In the genomic region with DNA sequence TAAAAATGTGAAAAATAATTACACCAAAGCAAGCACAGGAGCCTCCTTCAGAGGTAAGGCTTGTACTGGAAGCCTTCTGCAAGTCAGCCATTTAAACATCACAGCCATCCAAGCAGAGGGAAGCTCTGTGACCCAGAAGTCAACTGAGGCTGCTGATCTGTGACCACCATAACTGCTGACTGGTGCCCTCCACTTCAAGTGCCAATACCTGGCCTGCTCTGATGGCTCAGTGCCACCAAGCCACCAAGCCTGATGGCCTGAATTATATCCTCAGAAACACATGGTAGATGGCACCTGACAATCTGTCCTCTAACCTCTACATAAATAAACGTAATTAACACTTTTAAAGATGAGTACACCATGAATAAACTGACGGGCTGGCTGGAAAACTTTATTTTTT, we compare ENCODE assay signal across 28 mouse cellular contexts. TPM values are rescaled to one million over a fixed set of nuclear protein-coding genes. Genes with fewer than 3 reads are reported as not detected.
A peak's percentile ranks its signal among the peaks of the same experiment; 100 is the strongest.
DNase-seq lines count a peak whose midpoint lies in the region; ATAC-seq and TF ChIP-seq lines count a peak whose summit lies in the region.
"Had no signal": no experiment of that assay in that cellular context is flagged by ENCODE, and none has a peak within 500 bp of the region (broad histone marks: within the 10 kb centered on the region; RNA-seq: fewer than 3 reads in every experiment).

No protein-coding gene starts in this region.

- H3K27me3 ChIP-seq in heart, embryonic 13.5 days (replicated peaks) = no peaks in the 10 kb centered on the region
- no peaks in the 10 kb centered on the region for H3K27me3 ChIP-seq in heart, embryonic 11.5 days (ENCODE audit: control insufficient read depth, insufficient read depth, low read length)
- H3K27me3 ChIP-seq in kidney, embryonic 16.5 days (ENCODE audit: insufficient read depth, low read length) = no peaks in the 10 kb centered on the region
- H3K27me3 ChIP-seq in cerebellum, adult 2 months (ENCODE audit: control insufficient read depth, insufficient read depth, low read length) = no peaks in the 10 kb centered on the region
- H3K27me3 ChIP-seq: CH12.LX; embryonic facial prominence, embryonic 13.5 days; forebrain, embryonic 12.5 days; intestine, embryonic 15.5 days; midbrain, embryonic 12.5 days; neural tube, embryonic 15.5 days had no signal

- H3K4me2 ChIP-seq in heart, embryonic 13.5 days = no peak overlapping the region
- no peak overlapping the region for H3K4me2 ChIP-seq in heart, embryonic 11.5 days
- H3K4me2 ChIP-seq in kidney, embryonic 16.5 days (replicated peaks; ENCODE audit: low read depth, low read length) = no peak overlapping the region
- H3K4me2 ChIP-seq: embryonic facial prominence, embryonic 13.5 days; forebrain, embryonic 12.5 days; intestine, embryonic 15.5 days; midbrain, embryonic 12.5 days; neural tube, embryonic 15.5 days had no signal

- no peak overlapping the region for H3K27ac ChIP-seq in heart, embryonic 13.5 days (replicated peaks)
- no peak overlapping the region for H3K27ac ChIP-seq in heart, embryonic 11.5 days (ENCODE audit: low read depth, low read length)
- H3K27ac ChIP-seq in kidney, embryonic 16.5 days (ENCODE audit: low read length) = no peak overlapping the region
- no peak overlapping the region for H3K27ac ChIP-seq in cerebellum, adult 2 months (ENCODE audit: insufficient read depth, low read length)
- H3K27ac ChIP-seq: embryonic facial prominence, embryonic 13.5 days; forebrain, embryonic 12.5 days; hindbrain, embryonic 10.5 days; intestine, embryonic 15.5 days; midbrain, embryonic 12.5 days; neural tube, embryonic 15.5 days; stomach, postnatal 0 days had no signal

- no peak for TF ChIP-seq CTCF in cerebellum, adult 2 months (IDR thresholded peaks at IDR 0.05; ENCODE audit: borderline replicate concordance, insufficient read depth, low read depth, low read length)

- 87% methylated on average over 2 of the region's 2 CpGs for whole genome bisulfite sequencing in heart, embryonic 13.5 days
- 91% methylated on average over 2 of the region's 2 CpGs for whole genome bisulfite sequencing in heart, embryonic 11.5 days (ENCODE audit: insufficient replicate concordance)
- 66% methylated on average over 2 of the region's 2 CpGs for WGBS in kidney, embryonic 16.5 days
- 13% methylated on average over 2 of the region's 2 CpGs for WGBS in cerebellum, adult 2 months

- TF ChIP-seq POLR2A in cerebellum, adult 2 months (IDR thresholded peaks at IDR 0.05; ENCODE audit: borderline replicate concordance, insufficient read depth, low read length) = no peak

- H3K36me3 ChIP-seq in heart, embryonic 13.5 days = no peaks in the 10 kb centered on the region
- no peaks in the 10 kb centered on the region for H3K36me3 ChIP-seq in heart, embryonic 11.5 days (ENCODE audit: control insufficient read depth, insufficient read depth, low read length)
- no peaks in the 10 kb centered on the region for H3K36me3 ChIP-seq in kidney, embryonic 16.5 days (ENCODE audit: insufficient read depth, low read length)
- H3K36me3 ChIP-seq: embryonic facial prominence, embryonic 13.5 days; intestine, embryonic 15.5 days; midbrain, embryonic 12.5 days; neural tube, embryonic 15.5 days had no signal

- H3K9ac ChIP-seq in heart, embryonic 13.5 days = 0 out of 2 replicates have a peak overlapping the region, but pooled peaks have one; percentile 6
- H3K9ac ChIP-seq in heart, embryonic 11.5 days (ENCODE audit: low read depth, low read length) = no peak overlapping the region
- no peak overlapping the region for H3K9ac ChIP-seq in kidney, embryonic 16.5 days (replicated peaks; ENCODE audit: low read length)
- H3K9ac ChIP-seq: embryonic facial prominence, embryonic 13.5 days; forebrain, embryonic 12.5 days; intestine, embryonic 15.5 days; midbrain, embryonic 12.5 days; neural tube, embryonic 15.5 days had no signal

- peak; percentile 35 to 68 for DNase-seq in kidney, postnatal 36 days
- peak; percentile 54 to 69 for DNase-seq in cerebellum, adult 2 months
- DNase-seq in cerebellum, postnatal 10 days = peak; percentile 82
- no peak for DNase-seq in lung, adult 18-20 months
- DNase-seq in urinary bladder, postnatal 36 days (ENCODE audit: low spot score in 2 of 2) = no peak
- DNase-seq: adrenal gland, adult 8-10 months; B cell, adult 2 months; embryo, embryonic 11 days; lung, postnatal 10 days; right cerebral cortex, postnatal 14 days had no signal

- no peaks in the 10 kb centered on the region for H3K9me3 ChIP-seq in heart, embryonic 13.5 days
- no peaks in the 10 kb centered on the region for H3K9me3 ChIP-seq in heart, embryonic 11.5 days (replicated peaks; ENCODE audit: control insufficient read depth, low read length)
- no peaks in the 10 kb centered on the region for H3K9me3 ChIP-seq in kidney, embryonic 16.5 days (ENCODE audit: low read length)
- H3K9me3 ChIP-seq: embryonic facial prominence, embryonic 13.5 days; forebrain, embryonic 12.5 days; G1E; hindbrain, embryonic 10.5 days; intestine, embryonic 15.5 days; midbrain, embryonic 12.5 days; neural tube, embryonic 15.5 days had no signal

- no peak for ATAC-seq in heart, embryonic 13.5 days (ENCODE audit: extremely low read depth, insufficient number of reproducible peaks, low FRiP score, low TSS enrichment)
- no peak for ATAC-seq in heart, embryonic 11.5 days (replicated peaks; ENCODE audit: insufficient number of reproducible peaks, low FRiP score, low TSS enrichment)
- ATAC-seq in kidney, embryonic 16.5 days (ENCODE audit: low FRiP score, low TSS enrichment) = no peak
- ATAC-seq: activated CD4-positive, CD25-positive, alpha-beta regulatory T cell, adult 4 months; hindbrain, embryonic 16.5 days; intestine, embryonic 15.5 days had no signal

- H3K4me3 ChIP-seq in heart, embryonic 13.5 days = no peak overlapping the region
- H3K4me3 ChIP-seq in heart, embryonic 11.5 days (ENCODE audit: low read depth, low read length) = no peak overlapping the region
- H3K4me3 ChIP-seq in kidney, embryonic 16.5 days (ENCODE audit: low read length) = no peak overlapping the region
- H3K4me3 ChIP-seq in cerebellum, adult 2 months (replicated peaks; ENCODE audit: insufficient read depth, low read depth, low read length) = no peak overlapping the region
- H3K4me3 ChIP-seq: embryonic facial prominence, embryonic 13.5 days; erythroblast, embryonic 14.5 days; forebrain, embryonic 12.5 days; hindbrain, embryonic 10.5 days; intestine, embryonic 15.5 days; midbrain, embryonic 12.5 days; neural tube, embryonic 15.5 days had no signal

- H3K4me1 ChIP-seq in heart, embryonic 13.5 days = peaks cover 58% of the 10 kb centered on the region
- H3K4me1 ChIP-seq in heart, embryonic 11.5 days (ENCODE audit: control insufficient read depth, insufficient read depth, low read length) = peaks cover 25% of the 10 kb centered on the region
- peaks cover 34% of the 10 kb centered on the region for H3K4me1 ChIP-seq in kidney, embryonic 16.5 days (ENCODE audit: insufficient read depth, low read length)
- H3K4me1 ChIP-seq in cerebellum, adult 2 months (ENCODE audit: control insufficient read depth, insufficient read depth, low read length) = peaks cover 25% of the 10 kb centered on the region

RNA-seq across cellular contexts. Expression of a gene that starts 6.5 kb away (rescaled TPM):
- polyA plus RNA-seq in heart, embryonic 13.5 days (2015; fragmentation: Nextera tagmentation; extraction: Ambion mirVana) = 4.6 and 5.0 TPM in 2 replicates
- 4.9 and 5.7 TPM in 2 replicates for polyA plus RNA-seq in heart, embryonic 11.5 days (2014; fragmentation: Nextera tagmentation; extraction: Ambion mirVana)
- 7.1 and 7.5 TPM in 2 replicates for polyA plus RNA-seq in kidney, embryonic 16.5 days (2015; fragmentation: Nextera tagmentation; extraction: Ambion mirVana)
- polyA plus RNA-seq in cerebellum, adult 2 months (2012; rRNA removed) = 12.3 and 12.4 TPM in 2 replicates

RNA-seq across cellular contexts. Expression of a gene that starts 20.4 kb away (rescaled TPM):
- 0.05 TPM in 1 of 2 replicates, not detected in the other for polyA plus RNA-seq in heart, embryonic 13.5 days (2015; fragmentation: Nextera tagmentation; extraction: Ambion mirVana)
- polyA plus RNA-seq in heart, embryonic 11.5 days (2014; fragmentation: Nextera tagmentation; extraction: Ambion mirVana) = not detected in 2 replicates
- polyA plus RNA-seq in kidney, embryonic 16.5 days (2015; fragmentation: Nextera tagmentation; extraction: Ambion mirVana) = 0.04 and 0.09 TPM in 2 replicates
- 0.16 and 0.28 TPM in 2 replicates for polyA plus RNA-seq in cerebellum, adult 2 months (2012; rRNA removed)
- polyA plus RNA-seq: forebrain, embryonic 12.5 days; G1E; heart, postnatal 0 days; limb, embryonic 11.5 days; liver, embryonic 16.5 days; midbrain, embryonic 12.5 days had no signal

RNA-seq across cellular contexts. Expression of a gene that starts 57.0 kb away (rescaled TPM):
- 150 and 157 TPM in 2 replicates for polyA plus RNA-seq in heart, embryonic 13.5 days (2015; fragmentation: Nextera tagmentation; extraction: Ambion mirVana)
- 158 and 168 TPM in 2 replicates for polyA plus RNA-seq in heart, embryonic 11.5 days (2014; fragmentation: Nextera tagmentation; extraction: Ambion mirVana)
- 215 and 220 TPM in 2 replicates for polyA plus RNA-seq in kidney, embryonic 16.5 days (2015; fragmentation: Nextera tagmentation; extraction: Ambion mirVana)
- 447 and 471 TPM in 2 replicates for polyA plus RNA-seq in cerebellum, adult 2 months (2012; rRNA removed)

Comparison
In these comparisons a context has a peak if more than half of its experiments do, and no peak if none do; other contexts are left out.
1. DNase-seq: peak in kidney, postnatal 36 days (2 of 2), cerebellum, adult 2 months (2 of 2) and cerebellum, postnatal 10 days (2 of 2); none in lung, adult 18-20 months (0 of 2) and urinary bladder, postnatal 36 days (0 of 2).